Mouse (Mus musculus): ENCODE results near the gene Ctps.

Gene Ctps

DNA sequence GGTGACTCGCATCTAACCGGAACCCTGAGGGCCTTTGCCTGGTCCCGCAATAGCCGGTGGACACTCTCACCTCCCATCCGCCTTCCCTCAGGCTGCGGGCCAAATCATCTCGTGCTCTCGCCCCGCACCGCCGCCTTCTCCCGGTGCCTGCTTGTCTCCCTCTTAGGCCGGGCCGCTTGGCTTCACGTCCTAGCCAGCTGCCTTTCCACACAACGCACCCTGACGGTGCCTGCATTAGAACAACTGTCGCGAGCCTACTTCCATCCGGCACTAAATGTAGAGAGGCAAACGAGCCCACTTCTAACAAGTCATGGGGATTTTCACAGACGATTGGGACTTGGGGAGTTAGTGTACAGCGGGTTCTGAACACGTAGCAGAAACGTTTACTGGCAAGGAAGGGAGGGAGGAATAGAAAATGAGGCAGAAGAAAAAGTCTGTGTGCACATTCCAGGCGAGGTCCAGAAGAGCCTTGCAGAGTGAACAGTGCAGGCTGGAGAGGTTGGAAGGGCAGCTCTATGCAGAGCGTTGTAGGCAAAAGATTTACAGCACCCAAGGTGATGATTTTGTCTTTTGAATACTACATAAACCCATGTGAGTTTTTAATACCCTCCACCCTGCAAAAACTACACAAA lies 478 bp upstream of the Ctps start:
- no peak for DNase-seq

- no peak for DNase-seq
These were observed 1.1 kb downstream of the Ctps start for GRCm38 (mm10) chr4:120569025-120569424.

DNA sequence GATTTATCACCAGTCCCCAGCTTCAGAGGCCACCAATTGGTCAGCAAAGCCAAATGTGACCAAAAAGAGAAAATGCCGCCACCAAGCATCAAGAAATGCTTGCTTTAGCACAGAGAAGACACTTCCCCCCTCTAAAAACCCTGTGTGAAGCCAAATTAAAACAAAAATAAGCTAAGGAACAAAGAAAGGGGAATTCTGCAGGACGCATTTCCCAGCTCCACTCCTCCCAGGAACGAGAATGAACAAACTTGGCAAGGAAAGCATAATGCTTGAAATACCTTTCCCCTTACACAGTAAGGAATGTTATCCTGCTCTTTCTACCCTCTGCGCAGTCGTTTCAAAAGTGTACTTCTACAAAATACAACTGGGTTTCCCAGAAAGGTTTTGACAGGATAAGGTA lies 2.1 kb downstream of the Ctps start:
- DNase-seq = peak in 1 of 2 experiments; percentile 9

- no peak for DNase-seq
These were observed 4.3 kb downstream of the Ctps start for GRCm38 (mm10) chr4:120565726-120566125.

DNA sequence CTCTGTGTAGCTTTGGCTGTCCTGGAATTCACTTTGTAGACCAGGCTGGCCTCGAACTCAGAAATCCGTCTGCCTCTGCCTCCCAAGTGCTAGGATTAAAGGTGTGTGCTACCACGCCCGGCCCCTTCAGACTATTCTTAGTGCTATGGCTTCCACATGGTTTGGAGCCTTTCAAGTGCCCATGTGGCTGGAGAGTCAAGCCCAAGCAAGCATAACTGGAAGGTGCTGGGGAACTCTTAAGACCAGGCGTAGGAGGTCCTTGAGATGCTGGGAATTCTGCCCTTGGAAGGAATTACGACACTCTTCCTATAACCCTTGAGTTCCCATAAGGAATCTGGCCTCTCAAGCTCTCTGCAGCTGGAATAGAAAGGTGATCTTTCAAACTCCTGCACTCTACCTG lies 13.5 kb downstream of the Ctps start:
- DNase-seq = peak in 1 of 2 experiments; percentile 30

GRCm38 (mm10) chr4:120544896-120545295 lies 25.2 kb downstream of the Ctps start:
- no peak for DNase-seq

DNA sequence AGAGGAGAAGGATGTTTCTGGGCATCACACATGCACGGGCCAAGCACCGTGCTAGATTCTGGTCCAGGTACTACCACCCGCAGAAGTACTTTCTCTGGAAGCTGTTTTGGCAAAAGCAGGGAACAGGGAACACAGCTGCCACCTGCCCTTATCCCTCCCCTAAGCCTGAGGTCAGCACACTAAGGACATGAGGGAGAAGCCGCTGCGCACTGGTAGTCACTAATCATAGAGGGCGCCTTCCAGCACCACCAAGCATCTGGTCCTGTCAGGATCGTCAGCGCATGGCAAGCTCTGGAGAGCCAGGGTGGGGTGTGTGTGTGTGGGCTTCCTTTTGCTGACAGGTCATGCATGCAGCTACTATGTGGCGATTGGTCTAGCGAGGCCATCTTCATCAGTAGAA lies 31.4 kb downstream of the Ctps start:
- DNase-seq = no peak

GRCm38 (mm10) chr4:120531986-120532385 lies 38.1 kb downstream of the Ctps start, which contains the start of gene Slfnl1:
TSS of gene Slfnl1 (plus strand) at chr4:120532231.
- no peak for DNase-seq

GRCm38 (mm10) chr4:120528171-120528570 lies 41.9 kb downstream of the Ctps start:
- DNase-seq = no peak

GRCm38 (mm10) chr4:120523092-120523491 lies 47.0 kb downstream of the Ctps start:
- DNase-seq = no peak

GRCm38 (mm10) chr4:120522351-120522750 lies 47.7 kb downstream of the Ctps start:
- DNase-seq = no peak

DNA sequence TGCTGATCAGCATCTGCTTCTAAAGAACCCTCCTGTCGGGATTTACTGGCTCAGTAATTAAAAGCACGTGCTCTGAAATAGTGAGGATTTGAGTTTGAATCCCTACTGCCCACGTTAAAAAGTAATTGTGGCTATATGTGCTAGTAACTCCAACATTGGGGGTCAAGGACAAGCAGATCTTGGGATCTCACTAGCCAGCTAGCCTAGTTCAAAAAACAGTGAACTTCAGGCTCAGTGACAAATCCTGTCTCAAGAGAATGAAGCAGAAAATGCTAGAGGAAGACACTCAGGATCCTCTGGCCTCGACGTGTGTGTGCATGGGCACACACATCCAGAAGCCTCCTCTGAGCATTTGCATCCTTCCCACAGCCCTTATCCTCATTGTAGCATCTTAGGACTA lies 48.3 kb downstream of the Ctps start:
- DNase-seq = no peak

- DNase-seq = peak; percentile 20 to 42
These were observed 52.7 kb downstream of the Ctps start for GRCm38 (mm10) chr4:120517335-120517734.

GRCm38 (mm10) chr4:120516907-120517306 lies 53.2 kb downstream of the Ctps start:
- no peak for DNase-seq

- peak; percentile 15 to 61 for DNase-seq
These were observed 53.6 kb downstream of the Ctps start for GRCm38 (mm10) chr4:120516491-120516890.

DNA sequence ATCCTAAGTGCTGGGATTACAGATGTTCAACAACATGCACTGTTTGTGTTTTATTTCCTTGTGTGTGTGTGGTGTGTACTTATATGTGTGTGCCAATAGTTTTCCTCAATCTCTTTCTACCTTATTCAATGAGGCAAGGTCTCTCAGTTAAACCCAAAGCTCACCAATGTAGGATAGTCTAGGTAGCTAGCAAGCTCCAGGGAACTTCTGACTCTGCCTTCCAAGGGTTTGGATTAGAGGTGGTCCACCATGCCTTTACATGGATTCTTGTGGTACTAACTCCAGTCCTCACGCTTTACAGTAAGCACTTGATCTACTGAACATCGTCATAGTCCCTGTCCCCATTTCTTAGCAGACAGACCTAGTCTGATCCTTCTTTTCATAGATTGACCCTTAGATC lies 55.7 kb downstream of the Ctps start:
- DNase-seq = no peak

- DNase-seq = no peak
These were observed 58.9 kb downstream of the Ctps start for GRCm38 (mm10) chr4:120511203-120511602.

DNA sequence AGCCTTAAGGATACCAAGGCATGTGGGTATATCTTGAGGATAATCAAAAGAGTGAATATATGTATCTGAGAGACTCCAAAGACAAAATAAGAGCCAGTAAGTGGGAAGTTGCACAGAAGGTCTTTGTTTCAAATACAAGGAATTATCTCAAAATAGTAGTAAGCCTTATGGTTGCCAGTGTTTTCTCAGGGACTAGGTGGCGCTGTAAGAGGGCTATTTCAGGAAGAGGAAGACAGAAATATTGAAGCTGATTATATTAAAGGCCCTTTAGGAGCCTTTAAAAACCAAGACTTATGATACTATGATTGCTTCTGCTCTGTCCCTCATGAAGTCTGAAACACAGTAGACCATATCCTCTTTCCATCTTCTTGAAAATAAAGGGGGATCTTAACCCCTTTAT lies 63.1 kb downstream of the Ctps start:
- no peak for DNase-seq
